In genomic region chr4:109482701-109483100, GRCm38 (mm10) we compare ENCODE assay signal across 35 mouse cellular contexts. TPM values are rescaled to one million over a fixed set of nuclear protein-coding genes. Genes with fewer than 3 reads are reported as not detected.
DNase-seq lines count a peak whose midpoint lies in the region; ATAC-seq and TF ChIP-seq lines count a peak whose summit lies in the region.
"Had no signal": no experiment of that assay in that cellular context is flagged by ENCODE, and none has a peak within 500 bp of the region (broad histone marks: within the 10 kb centered on the region; RNA-seq: fewer than 3 reads in every experiment).

No protein-coding gene starts in this region.

- WGBS in liver, adult 2 months = 29% methylated on average over 1 of the region's 1 CpGs
- WGBS in forebrain, embryonic 15.5 days = 97% methylated on average over 1 of the region's 1 CpGs

- H3K4me2 ChIP-seq in forebrain, embryonic 15.5 days (replicated peaks) = no peak overlapping the region
- H3K4me2 ChIP-seq: embryonic facial prominence, embryonic 13.5 days; forebrain, embryonic 12.5 days; heart, embryonic 11.5 days; hindbrain, embryonic 14.5 days had no signal

- no peaks in the 10 kb centered on the region for H3K9me3 ChIP-seq in forebrain, embryonic 15.5 days
- H3K9me3 ChIP-seq: embryonic facial prominence, embryonic 10.5 days; embryonic facial prominence, embryonic 13.5 days; forebrain, embryonic 12.5 days; hindbrain, embryonic 10.5 days had no signal

- no peaks in the 10 kb centered on the region; the same call in 1 of the 2 replicates for H3K4me1 ChIP-seq in liver, adult 2 months (ENCODE audit: control insufficient read depth, insufficient read depth, low read length)
- no peaks in the 10 kb centered on the region for H3K4me1 ChIP-seq in forebrain, embryonic 15.5 days
- H3K4me1 ChIP-seq: embryonic facial prominence, embryonic 13.5 days; forebrain, embryonic 12.5 days; hindbrain, embryonic 10.5 days had no signal

- no peak for TF ChIP-seq POLR2A in liver, adult 2 months (IDR thresholded peaks at IDR 0.05; ENCODE audit: extremely low read depth, insufficient read depth, low read length)

- no peaks in the 10 kb centered on the region for H3K36me3 ChIP-seq in liver, adult 2 months (ENCODE audit: control insufficient read depth, insufficient read depth, low read length)
- H3K36me3 ChIP-seq in forebrain, embryonic 15.5 days = no peaks in the 10 kb centered on the region
- H3K36me3 ChIP-seq: embryonic facial prominence, embryonic 10.5 days; embryonic facial prominence, embryonic 13.5 days; forebrain, embryonic 12.5 days; hindbrain, embryonic 10.5 days had no signal

- no peak overlapping the region for H3K9ac ChIP-seq in liver, adult 2 months (ENCODE audit: low read depth, low read length)
- H3K9ac ChIP-seq in forebrain, embryonic 15.5 days (replicated peaks) = no peak overlapping the region
- H3K9ac ChIP-seq: embryonic facial prominence, embryonic 13.5 days; forebrain, embryonic 12.5 days; hindbrain, embryonic 14.5 days had no signal

- no peaks in the 10 kb centered on the region for H3K79me2 ChIP-seq in liver, adult 2 months (ENCODE audit: control insufficient read depth, insufficient read depth, low read length)

- no peak overlapping the region for H3K27ac ChIP-seq in liver, adult 2 months (replicated peaks; ENCODE audit: insufficient read depth, low read depth, low read length)
- no peak overlapping the region for H3K27ac ChIP-seq in forebrain, embryonic 15.5 days (replicated peaks)
- H3K27ac ChIP-seq: embryonic facial prominence, embryonic 10.5 days; embryonic facial prominence, embryonic 13.5 days; forebrain, embryonic 12.5 days; hindbrain, embryonic 10.5 days; hindbrain, embryonic 14.5 days; hindbrain, postnatal 0 days had no signal

- no peak for TF ChIP-seq CTCF in liver, adult 2 months (IDR thresholded peaks at IDR 0.05; ENCODE audit: low read depth, low read length)

- H3K4me3 ChIP-seq in liver, adult 2 months (ENCODE audit: insufficient read depth, low read depth, low read length) = no peak overlapping the region
- H3K4me3 ChIP-seq in forebrain, embryonic 15.5 days = no peak overlapping the region
- H3K4me3 ChIP-seq: embryonic facial prominence, embryonic 10.5 days; embryonic facial prominence, embryonic 13.5 days; erythroblast, embryonic 14.5 days; forebrain, embryonic 12.5 days; hindbrain, embryonic 10.5 days had no signal

- ATAC-seq in forebrain, embryonic 15.5 days (replicated peaks) = no peak
- ATAC-seq: activated CD4-positive, CD25-positive, alpha-beta regulatory T cell, adult 4 months; forebrain, embryonic 16.5 days; hindbrain, postnatal 0 days; inflammation-experienced regulatory T-cells, adult 6 months; intestine, embryonic 16.5 days had no signal

- DNase-seq in adrenal gland, adult (ENCODE audit: inconsistent age in 2 of 2, low spot score in 1 of 2) = peak; percentile 61 to 86
- no peak for DNase-seq in adrenal gland, postnatal 4 days (ENCODE audit: low spot score in 2 of 2)
- peak; percentile 46 for DNase-seq in liver, adult 2 months (ENCODE audit: extremely low read depth, low read depth, low spot score)
- no peak for DNase-seq in liver
- peak; percentile 56 for DNase-seq in adrenal gland, postnatal 10 days
- DNase-seq in adrenal gland, postnatal 36 days = peak; percentile 58 to 69
- DNase-seq in layer of hippocampus, adult 18-20 months (ENCODE audit: low spot score in 2 of 2) = no peak
- DNase-seq: cerebellum, adult 18-20 months; cerebellum, adult 9-11 months; cerebellum, postnatal 36 days; embryo, embryonic 11 days; gastrocnemius, postnatal 10 days; gastrocnemius, postnatal 36 days; heart, postnatal 36 days; kidney, adult 18-20 months had no signal

- no peaks in the 10 kb centered on the region for H3K27me3 ChIP-seq in liver, adult 2 months (ENCODE audit: control insufficient read depth, insufficient read depth, low read length)
- H3K27me3 ChIP-seq in forebrain, embryonic 15.5 days = no peaks in the 10 kb centered on the region
- H3K27me3 ChIP-seq: embryonic facial prominence, embryonic 13.5 days; forebrain, embryonic 12.5 days had no signal

RNA-seq across cellular contexts. Expression of gene Rnf11, which starts 1.8 kb away (rescaled TPM):
- total RNA-seq in adrenal gland, postnatal 4 days (2021) = 100 to 1,000 TPM in 1 of 2 experiments, 10 to 100 TPM in 1; 97.4 to 103 TPM
- 42.6 and 48.7 TPM in 2 replicates for total RNA-seq in liver, adult 2 months (2014; rRNA removed)
- 33.5 and 42.6 TPM in 2 replicates for polyA plus RNA-seq in liver, adult 2 months (2012; rRNA removed)
- total RNA-seq in adrenal gland, postnatal 10 days (2021) = 100 to 1,000 TPM; 115 to 119 TPM
- total RNA-seq in adrenal gland, postnatal 36 days (2021) = 100 to 1,000 TPM; 182 to 206 TPM
- total RNA-seq in layer of hippocampus, adult 18-20 months (2021) = 100 to 1,000 TPM; 177 to 178 TPM
- 54.6 and 62.6 TPM in 2 replicates for polyA plus RNA-seq in forebrain, embryonic 15.5 days (2015; fragmentation: Nextera tagmentation; extraction: Ambion mirVana)

RNA-seq across cellular contexts. Expression of gene 4930522H14Rik, which starts 48.4 kb away (rescaled TPM):
- not detected for total RNA-seq in adrenal gland, postnatal 4 days (2021)
- total RNA-seq in liver, adult 2 months (2014; rRNA removed) = not detected in 2 replicates
- polyA plus RNA-seq in liver, adult 2 months (2012; rRNA removed) = not detected in 2 replicates
- total RNA-seq in adrenal gland, postnatal 10 days (2021) = not detected
- not detected for total RNA-seq in adrenal gland, postnatal 36 days (2021)
- not detected for total RNA-seq in layer of hippocampus, adult 18-20 months (2021)
- not detected in 2 replicates for polyA plus RNA-seq in forebrain, embryonic 15.5 days (2015; fragmentation: Nextera tagmentation; extraction: Ambion mirVana)
- total RNA-seq: ES-E14; gastrocnemius, adult 18-20 months; gastrocnemius, postnatal 10 days; gastrocnemius, postnatal 36 days; granulocyte monocyte progenitor cell, adult 5-6 weeks; heart, adult 8-10 months; heart, postnatal 36 days; hindbrain, postnatal 0 days had no signal
- polyA plus RNA-seq: activated CD4-positive, CD25-positive, alpha-beta regulatory T cell, adult 4 months; cortical plate, adult 2 months; embryonic facial prominence, embryonic 10.5 days; embryonic facial prominence, embryonic 13.5 days; erythroblast, embryonic 14.5 days; forebrain, embryonic 12.5 days; forebrain, embryonic 16.5 days; heart, embryonic 11.5 days; heart, embryonic 14.5 days; heart, postnatal 0 days; hindbrain, embryonic 10.5 days; hindbrain, embryonic 14.5 days; hindbrain, postnatal 0 days; inflammation-experienced regulatory T-cells, adult 6 months; intestine, embryonic 16.5 days had no signal

Comparison
In these comparisons a context has a peak if more than half of its experiments do, and no peak if none do; other contexts are left out.
1. DNase-seq: peak in adrenal gland, adult (2 of 2), liver, adult 2 months (single experiment), adrenal gland, postnatal 10 days (single experiment) and adrenal gland, postnatal 36 days (2 of 2); none in adrenal gland, postnatal 4 days (0 of 2), liver (single experiment) and layer of hippocampus, adult 18-20 months (0 of 2).